Mouse (Mus musculus) brain, embryonic 14.5 days (tissue): ENCODE results near the gene Pi4k2b.

ENCODE experiments used
- CTCF ChIP-seq: fragments of 200-500 bp; IDR thresholded peaks from 2 replicates; pipeline ENCODE4 v1.5.1; 2012; ENCODE audit warnings: inconsistent platforms, mild to moderate bottlenecking, moderate library complexity, borderline replicate concordance; ENCODE audit not compliant: insufficient read depth, insufficient read length; ENCODE audit errors: extremely low read depth
- POLR2A ChIP-seq: fragments of 200-500 bp; IDR thresholded peaks from 2 replicates; pipeline ENCODE4 v1.6.1; 2012; ENCODE audit warnings: mild to moderate bottlenecking, inconsistent platforms, borderline replicate concordance; ENCODE audit not compliant: poor library complexity, insufficient read depth, insufficient read length, severe bottlenecking; ENCODE audit errors: extremely low read depth

- TF ChIP-seq CTCF (no peak), POLR2A (no peak)
Measured at GRCm38 (mm10) chr5:52697291-52697690, 44.1 kb upstream of the Pi4k2b start.
